Mouse (Mus musculus) bone marrow macrophage, adult 2 months (primary cell): ENCODE measurements at regions not wholly inside any gene's neighbourhood (a gene's known extent, or its start where the extent isn't known, plus 50 kb on each side); places are given as distances from the start of the nearest gene placed in this dataset.
A peak's percentile ranks its signal among the peaks of the same experiment; 100 is the strongest.
"Not testable (repeated sequence)": the region's sequence is repeated elsewhere in the genome, so short reads cannot be mapped to it uniquely, and the experiment has no call there.

ENCODE experiments used
- CTCF ChIP-seq: IDR thresholded peaks from 2 replicates; pipeline ENCODE4 v1.5.1; 2012; ENCODE audit warnings: low read depth, mild to moderate bottlenecking, low read length, moderate library complexity
- POLR2A ChIP-seq: IDR thresholded peaks from 2 replicates; pipeline ENCODE4 v1.6.1; 2012; ENCODE audit warnings: mild to moderate bottlenecking, low read depth, low read length, borderline replicate concordance

DNA sequence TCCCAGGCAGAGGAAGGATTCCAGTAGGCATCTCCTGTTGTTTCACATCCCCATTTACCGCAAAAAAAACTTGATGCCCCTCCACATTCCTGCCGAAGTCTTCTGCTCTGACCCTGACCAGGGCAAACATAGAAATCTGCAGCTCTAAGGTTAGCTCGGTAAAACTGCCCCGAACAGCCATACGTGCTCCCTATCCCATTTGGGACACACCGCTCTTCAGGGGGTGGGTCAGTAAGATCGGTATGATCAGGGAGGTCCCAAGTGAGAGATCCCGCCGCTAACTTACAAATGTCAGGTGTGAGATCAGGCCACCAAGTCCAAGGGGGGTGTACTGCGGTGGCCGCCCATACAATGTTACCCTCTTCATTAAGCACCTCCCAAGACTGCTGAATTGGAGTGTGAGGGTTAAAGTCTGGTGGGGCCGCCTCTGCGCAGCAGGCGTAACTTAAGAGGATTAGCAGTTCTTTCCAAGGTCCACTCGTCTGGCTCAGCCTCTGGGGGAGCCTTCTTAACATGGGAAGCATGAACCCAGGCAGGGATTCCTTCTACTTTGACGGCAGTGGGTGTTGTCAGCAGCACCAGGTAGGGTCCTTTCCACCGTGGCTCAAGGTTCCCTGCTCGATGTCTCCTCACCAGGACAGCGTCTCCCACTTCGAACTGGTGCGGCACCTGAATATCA, 274.2 kb downstream of the Gm21863 start:
- TF ChIP-seq POLR2A = not testable (repeated sequence)
- 0 out of 2 replicates have a peak, but pooled peaks have one; percentile 8 for TF ChIP-seq CTCF
